Mouse (Mus musculus) liver, postnatal 0 days (tissue): ENCODE results near the gene Chrng.

ENCODE experiments used
- CTCF ChIP-seq: sonication (generic); IDR thresholded peaks from 2 replicates; pipeline ENCODE4 v1.5.1; 2016; ENCODE audit warnings: antibody characterized with exemption, low read depth
- EP300 ChIP-seq: IDR thresholded peaks from 2 replicates; pipeline ENCODE4 v1.6.1; 2016; ENCODE audit warnings: antibody characterized with exemption, low read depth, mild to moderate bottlenecking

- no peak for TF ChIP-seq CTCF
- TF ChIP-seq EP300 = no peak
These were observed 32.1 kb upstream of the Chrng start for GRCm38 (mm10) chr1:87172316-87172715.
